Mouse (Mus musculus) monocyte, adult 2 months (primary cell): ENCODE data around the gene Repin1.

ENCODE experiments used
- DNase-seq, 2 experiments: peaks; one replicate each; pipeline ENCODE4 v3.0.0; 2022; ENCODE audit warnings: low spot score in 2 of 2, low read depth in 1 of 2

Gene Repin1

GRCm38 (mm10) chr6:48623460-48623859, 29.8 kb downstream of the Repin1 start:
- no peak for DNase-seq

GRCm38 (mm10) chr6:48626464-48626863, 32.8 kb downstream of the Repin1 start, which contains the start of gene AI854703:
TSS of gene AI854703 (plus strand) at chr6:48626764.
- DNase-seq: no peak

- DNase-seq: no peak
Measured at GRCm38 (mm10) chr6:48626984-48627383, 33.3 kb downstream of the Repin1 start.

- DNase-seq: no peak
Measured at GRCm38 (mm10) chr6:48627511-48627924, 33.8 kb downstream of the Repin1 start.

GRCm38 (mm10) chr6:48628377-48628776, 34.7 kb downstream of the Repin1 start:
- no peak for DNase-seq

GRCm38 (mm10) chr6:48628808-48629660, 35.4 kb downstream of the Repin1 start:
- no peak for DNase-seq

- DNase-seq: no peak
Measured at GRCm38 (mm10) chr6:48629661-48630034, 36.0 kb downstream of the Repin1 start.

GRCm38 (mm10) chr6:48630831-48631230, 37.1 kb downstream of the Repin1 start:
- no peak for DNase-seq

- DNase-seq: no peak
Measured at GRCm38 (mm10) chr6:48635105-48635504, 41.4 kb downstream of the Repin1 start.

GRCm38 (mm10) chr6:48636515-48636914, 42.8 kb downstream of the Repin1 start:
- no peak for DNase-seq

GRCm38 (mm10) chr6:48637811-48638500, 44.3 kb downstream of the Repin1 start:
- DNase-seq: no peak

- no peak for DNase-seq
Measured at GRCm38 (mm10) chr6:48638553-48638952, 44.9 kb downstream of the Repin1 start.

GRCm38 (mm10) chr6:48641391-48641790, 47.7 kb downstream of the Repin1 start:
- no peak for DNase-seq

- DNase-seq: no peak
Measured at GRCm38 (mm10) chr6:48642764-48643292, 49.1 kb downstream of the Repin1 start.

- DNase-seq: peak in 1 of 2 experiments; percentile 15
Measured at GRCm38 (mm10) chr6:48645660-48646308, 52.1 kb downstream of the Repin1 start.

- no peak for DNase-seq
Measured at GRCm38 (mm10) chr6:48646309-48646690, 52.6 kb downstream of the Repin1 start.

- DNase-seq: peak in 1 of 2 experiments; percentile 19
Measured at GRCm38 (mm10) chr6:48646995-48647394, 53.3 kb downstream of the Repin1 start, which contains the start of gene Gimap8. TSS of gene Gimap8 (plus strand) at chr6:48647234.

- DNase-seq: no peak
Measured at GRCm38 (mm10) chr6:48647611-48648010, 53.9 kb downstream of the Repin1 start.
